Mouse (Mus musculus) lung, postnatal 25 days (tissue): ENCODE data around the gene Prss36.

Experiments used
- DNase-seq: peaks from one replicate; pipeline ENCODE4 v3.0.0; 2022; ENCODE audit warnings: low spot score

The Prss36 gene

GRCm38 (mm10) chr7:127934075-127934474 is 12.4 kb downstream of the Prss36 start:
- DNase-seq, result no peak

DNA sequence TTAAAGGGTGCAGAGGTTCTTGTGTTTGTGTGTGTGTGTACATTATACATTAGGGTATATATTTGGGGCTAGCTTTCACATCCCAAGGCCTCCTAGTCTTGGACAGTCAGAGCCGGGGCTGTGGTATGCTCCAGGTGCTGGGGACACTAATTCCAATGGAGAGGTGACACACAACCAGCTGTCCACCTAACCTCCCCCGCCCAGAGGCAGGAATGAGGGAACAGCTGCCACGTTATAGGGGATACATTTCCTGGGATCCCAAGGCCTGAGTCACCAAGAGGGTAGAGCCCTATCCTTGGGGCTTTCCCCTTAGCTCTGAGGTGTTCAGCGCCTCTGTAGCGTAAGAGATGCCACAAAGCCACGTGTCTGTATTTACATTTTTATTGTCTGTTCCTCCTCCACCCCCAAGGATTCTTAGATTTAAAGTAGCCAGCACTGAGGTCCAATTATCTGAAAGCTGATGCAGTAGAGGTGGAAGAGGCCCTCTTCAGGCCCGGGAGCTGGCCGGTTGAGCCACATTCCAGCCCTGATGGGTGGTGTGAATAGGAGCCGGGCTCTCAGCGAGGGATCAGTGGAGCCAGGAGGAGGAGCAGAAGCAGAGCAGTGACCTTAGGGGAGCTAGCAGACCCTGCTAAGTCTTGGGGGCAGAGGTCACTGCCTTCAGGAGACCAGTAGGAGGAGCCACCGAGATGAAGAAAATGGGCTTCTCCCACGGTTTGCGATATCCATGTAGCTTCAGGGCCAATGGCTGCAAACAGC is 14.1 kb downstream of the Prss36 start:
- DNase-seq, result peak; percentile 83

GRCm38 (mm10) chr7:127931351-127932135 is 15.0 kb downstream of the Prss36 start:
- DNase-seq, result peak; percentile 70

DNA sequence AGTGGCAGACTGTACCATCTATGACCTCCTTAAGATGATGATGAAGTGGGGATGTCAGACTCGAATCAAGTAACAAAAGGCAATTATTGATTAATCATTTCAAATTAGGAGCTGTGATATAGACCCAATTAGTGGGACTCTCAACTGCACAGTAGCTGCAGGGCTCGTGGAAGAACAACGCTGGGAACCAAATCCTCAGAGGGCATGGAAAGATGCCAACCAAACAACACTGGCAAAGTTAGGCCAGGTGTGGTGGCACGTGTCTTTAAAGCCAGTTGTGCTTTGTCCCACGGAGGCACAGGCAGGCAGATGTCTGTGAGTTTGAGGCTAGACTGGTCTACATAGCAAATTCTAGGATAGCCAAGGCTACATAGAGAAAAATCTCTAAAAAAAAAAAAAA is 15.9 kb downstream of the Prss36 start:
- no peak for DNase-seq

DNA sequence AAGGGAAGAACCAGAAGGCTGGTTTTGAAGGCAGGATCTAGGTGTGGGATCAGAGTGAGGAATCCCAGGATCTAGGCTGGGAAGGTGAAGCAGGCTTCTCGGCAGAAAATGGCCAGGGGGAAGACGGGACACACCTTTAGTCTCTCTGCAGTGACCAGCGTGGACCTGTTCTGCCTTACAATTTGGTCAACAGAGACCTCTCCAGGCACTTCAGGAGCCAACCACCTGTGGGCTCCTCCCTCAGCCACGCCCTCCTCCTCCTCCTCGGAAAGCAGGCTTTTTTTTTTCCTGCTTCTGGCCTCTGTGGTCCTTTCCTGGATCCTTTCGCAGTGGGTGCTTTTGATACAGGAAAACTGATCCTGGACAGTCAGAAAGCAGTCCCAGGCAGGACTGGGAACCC is 16.6 kb downstream of the Prss36 start, which contains the start of gene Prss8:
Gene Prss8 (minus strand): TSS at position 182 of the 400 bp plus-strand sequence.
- peak; percentile 91 for DNase-seq

- DNase-seq, result peak; percentile 48
Measured at GRCm38 (mm10) chr7:127928596-127928995, 17.9 kb downstream of the Prss36 start.

GRCm38 (mm10) chr7:127927726-127928125 is 18.8 kb downstream of the Prss36 start:
- no peak for DNase-seq

DNA sequence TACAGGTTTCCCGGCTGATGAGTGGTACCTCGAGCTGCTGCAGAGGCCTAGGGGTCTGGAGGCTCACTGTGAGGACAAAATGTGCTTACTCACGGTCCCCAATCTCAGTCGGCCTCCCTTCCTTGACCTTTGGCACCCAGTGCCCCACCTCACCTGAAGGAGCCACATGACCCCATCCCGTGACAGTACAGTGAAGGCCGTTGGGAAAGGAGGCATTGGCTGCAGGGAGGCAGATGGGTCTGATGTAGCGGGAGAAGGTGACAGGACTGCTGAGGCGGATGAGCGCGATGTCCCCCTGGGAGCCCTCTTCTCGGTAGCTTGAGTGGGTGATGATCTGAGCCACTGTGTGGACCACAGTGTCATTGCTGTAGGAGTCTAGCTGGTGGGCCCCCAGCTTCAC is 19.7 kb downstream of the Prss36 start:
- DNase-seq, result no peak

GRCm38 (mm10) chr7:127926066-127926465 is 20.5 kb downstream of the Prss36 start:
- DNase-seq, result no peak

DNA sequence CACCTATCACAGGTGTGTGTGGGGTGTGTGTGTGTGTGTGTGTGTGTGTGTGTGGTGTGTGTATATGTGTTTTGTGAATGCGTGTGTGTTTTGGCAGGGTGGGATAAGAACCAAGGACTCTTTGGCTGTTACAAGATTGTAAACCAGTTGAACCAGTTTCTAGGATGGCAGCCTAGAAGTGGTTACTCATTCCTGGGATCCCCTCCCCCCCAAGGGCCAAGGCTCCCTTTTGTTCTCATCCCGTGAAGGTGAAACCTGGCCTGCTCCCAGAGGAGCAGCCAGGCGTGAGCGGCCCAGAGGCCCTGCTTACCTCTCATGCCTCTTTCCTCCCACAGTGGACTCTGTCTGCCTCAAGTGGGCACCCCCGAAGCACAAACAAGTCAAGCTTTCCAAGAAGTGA is 21.3 kb downstream of the Prss36 start:
- DNase-seq, result peak; percentile 86

- DNase-seq, result no peak
Measured at GRCm38 (mm10) chr7:127923714-127924113, 22.8 kb downstream of the Prss36 start.

- DNase-seq, result peak; percentile 36
Measured at GRCm38 (mm10) chr7:127922451-127923275, 23.9 kb downstream of the Prss36 start.

GRCm38 (mm10) chr7:127921516-127921915 is 25.0 kb downstream of the Prss36 start:
- DNase-seq, result peak; percentile 61

GRCm38 (mm10) chr7:127919290-127919689 is 27.2 kb downstream of the Prss36 start:
- DNase-seq, result no peak

DNA sequence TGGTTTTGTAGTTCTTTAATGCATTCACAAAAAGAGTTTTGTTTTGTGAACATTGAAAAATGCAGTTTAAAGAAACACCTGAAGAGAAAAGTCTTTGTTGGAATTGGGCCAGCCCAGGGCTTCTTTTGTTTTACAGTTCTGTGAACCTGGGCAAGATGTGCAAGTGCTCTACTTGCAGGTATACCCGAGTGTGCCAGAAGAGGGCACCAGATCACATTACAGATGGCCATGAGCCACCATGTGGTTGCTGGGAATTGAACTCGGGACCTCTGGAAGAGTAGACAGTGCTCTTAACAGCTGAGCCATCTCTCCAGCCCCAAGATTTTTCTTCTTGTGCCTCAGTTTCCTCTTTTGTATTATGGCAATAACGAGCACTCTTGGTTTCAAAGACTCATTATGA is 28.3 kb downstream of the Prss36 start:
- DNase-seq, result peak; percentile 64

GRCm38 (mm10) chr7:127915293-127915692 is 31.2 kb downstream of the Prss36 start:
- DNase-seq, result no peak

GRCm38 (mm10) chr7:127912938-127913337 is 33.6 kb downstream of the Prss36 start:
- DNase-seq, result no peak

GRCm38 (mm10) chr7:127912190-127912871 is 34.2 kb downstream of the Prss36 start, which contains the start of gene Kat8:
TSS of gene Kat8 (plus strand) at chr7:127912516.
- peak; percentile 91 for DNase-seq

DNA sequence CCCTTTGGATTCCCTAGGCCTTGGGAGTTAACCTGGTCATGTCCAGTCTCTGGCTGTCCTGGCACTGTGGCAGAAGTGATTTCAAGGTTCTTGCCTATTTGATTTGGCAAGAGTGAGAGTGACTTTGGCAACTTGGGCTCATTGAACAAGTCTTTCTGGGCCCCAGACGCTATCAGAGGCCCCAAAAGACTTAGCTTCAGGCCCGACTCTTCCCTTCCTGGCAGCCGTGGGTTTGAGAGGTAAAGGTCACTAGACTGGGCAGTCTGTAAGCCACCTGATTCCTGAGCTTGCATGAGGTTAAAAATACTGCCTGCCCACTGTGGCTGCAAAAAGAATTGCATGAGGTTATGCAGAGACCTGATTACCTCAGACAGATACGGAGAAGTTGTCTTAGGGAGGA is 37.9 kb downstream of the Prss36 start:
- no peak for DNase-seq

- DNase-seq, result no peak
Measured at GRCm38 (mm10) chr7:127907939-127908338, 38.6 kb downstream of the Prss36 start.

- DNase-seq, result peak; percentile 80
Measured at GRCm38 (mm10) chr7:127903971-127904796, 42.3 kb downstream of the Prss36 start, which contains the start of gene Bckdk. TSS of gene Bckdk (plus strand) at chr7:127904082.
